Mouse (Mus musculus) G1E-ER4 (cell line): ENCODE measurements around the gene Ss18l2. TPM values are rescaled to one million over a fixed set of nuclear protein-coding genes. Genes with fewer than 3 reads are reported as not detected.

Source experiments
- GATA1 ChIP-seq: IDR thresholded peaks from one replicate; pipeline ENCODE4 v1.8.0; 2012; ENCODE audit warnings: low read length, inconsistent platforms
- polyA plus RNA-seq: library from polyadenylated mRNA; stranded (reverse); fragments of >175 nt; gene quantifications from 2 replicates; pipeline ENCODE4 v1.2.3, GENCODE M21; 2012

Gene Ss18l2
- polyA plus RNA-seq, 1 experiment: 20.5 TPM

GRCm38 (mm10) chr9:121762761-121763160 is 52.6 kb downstream of the Ss18l2 start:
- TF ChIP-seq GATA1: no peak

Other genes starting within 250 kb of the Ss18l2 start
- gene Cck, start 214.6 kb upstream of the Ss18l2 start, polyA plus RNA-seq: not detected in 2 replicates
- gene Lyzl4, start 68.2 kb upstream of the Ss18l2 start, polyA plus RNA-seq: not detected in 2 replicates
- not detected in 2 replicates for gene Vipr1, start 67.6 kb upstream of the Ss18l2 start, polyA plus RNA-seq
- gene Sec22c, start 4.8 kb upstream of the Ss18l2 start, polyA plus RNA-seq: 8.3 and 10.1 TPM in 2 replicates
- gene Nktr, start 8.8 kb downstream of the Ss18l2 start, polyA plus RNA-seq: 46.9 and 72.0 TPM in 2 replicates
- 0.23 and 0.33 TPM in 2 replicates for gene Zfp651, start 49.0 kb downstream of the Ss18l2 start, polyA plus RNA-seq
- not detected in 2 replicates for gene Klhl40, start 67.3 kb downstream of the Ss18l2 start, polyA plus RNA-seq
- not detected in 2 replicates for gene Hhatl, start 82.2 kb downstream of the Ss18l2 start, polyA plus RNA-seq
- gene Ccdc13, start 129.1 kb downstream of the Ss18l2 start, polyA plus RNA-seq: 0.04 TPM in 1 of 2 replicates, not detected in the other
- gene Higd1a, start 148.0 kb downstream of the Ss18l2 start, polyA plus RNA-seq: 73.5 and 107 TPM in 2 replicates
- gene Ackr2, start 188.0 kb downstream of the Ss18l2 start, polyA plus RNA-seq: not detected in 2 replicates
- gene Cyp8b1, start 206.0 kb downstream of the Ss18l2 start, polyA plus RNA-seq: not detected in 2 replicates
- gene Fam198a, start 240.7 kb downstream of the Ss18l2 start, polyA plus RNA-seq: not detected in 2 replicates